Mouse (Mus musculus) cerebellum, postnatal 36 days (tissue): ENCODE measurements at regions not wholly inside any gene's neighbourhood (a gene's known extent, or its start where the extent isn't known, plus 50 kb on each side); places are given as distances from the start of the nearest gene placed in this dataset.

ENCODE experiments used
- DNase-seq, 2 experiments: peaks; one replicate each; pipeline ENCODE4 v3.0.0; 2021 to 2022; ENCODE audit warnings: mixed read lengths in 2 of 2

- no peak for DNase-seq
Measured at GRCm38 (mm10) chr1:147273324-147273723, 778.8 kb downstream of the Brinp3 start.

DNA sequence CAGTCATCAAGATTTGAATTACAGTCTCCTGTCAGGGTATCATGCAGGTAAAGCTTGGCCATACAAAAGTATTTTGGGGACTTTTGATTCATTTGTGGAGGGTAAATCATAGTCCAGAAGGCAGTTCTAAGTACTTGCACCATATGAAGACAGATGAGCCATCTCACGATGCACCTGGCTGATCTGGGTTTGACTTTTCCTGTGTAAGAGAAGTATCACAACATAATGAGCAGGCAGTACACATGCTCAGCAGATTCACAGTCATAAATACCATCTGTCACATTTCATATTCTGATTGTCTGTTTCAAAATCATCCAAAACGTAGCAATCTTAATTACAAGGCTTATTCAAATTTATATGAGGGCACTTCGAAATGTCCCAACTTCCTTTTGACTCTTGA, 796.6 kb downstream of the Brinp3 start:
- no peak for DNase-seq

DNA sequence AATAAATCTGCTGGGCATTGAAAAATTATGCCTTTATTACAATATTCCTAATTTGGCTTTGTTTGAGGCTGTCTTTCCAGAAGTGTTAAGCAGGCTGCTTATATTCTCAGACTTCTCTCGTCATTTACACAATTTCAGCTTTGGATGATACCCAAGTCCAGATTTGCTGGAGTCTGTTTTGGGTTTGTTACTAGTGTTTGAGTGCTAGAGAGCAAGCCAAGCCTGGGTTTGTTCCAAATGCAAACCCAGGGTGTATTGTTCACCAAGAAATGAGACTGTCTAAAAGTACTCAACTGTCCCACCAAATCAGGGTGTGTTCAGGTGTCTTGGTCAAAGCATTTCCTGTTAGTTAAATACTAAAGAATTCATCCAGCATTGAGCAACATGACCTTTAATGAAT, 814.7 kb downstream of the Brinp3 start:
- DNase-seq: peak; percentile 11 to 36

DNA sequence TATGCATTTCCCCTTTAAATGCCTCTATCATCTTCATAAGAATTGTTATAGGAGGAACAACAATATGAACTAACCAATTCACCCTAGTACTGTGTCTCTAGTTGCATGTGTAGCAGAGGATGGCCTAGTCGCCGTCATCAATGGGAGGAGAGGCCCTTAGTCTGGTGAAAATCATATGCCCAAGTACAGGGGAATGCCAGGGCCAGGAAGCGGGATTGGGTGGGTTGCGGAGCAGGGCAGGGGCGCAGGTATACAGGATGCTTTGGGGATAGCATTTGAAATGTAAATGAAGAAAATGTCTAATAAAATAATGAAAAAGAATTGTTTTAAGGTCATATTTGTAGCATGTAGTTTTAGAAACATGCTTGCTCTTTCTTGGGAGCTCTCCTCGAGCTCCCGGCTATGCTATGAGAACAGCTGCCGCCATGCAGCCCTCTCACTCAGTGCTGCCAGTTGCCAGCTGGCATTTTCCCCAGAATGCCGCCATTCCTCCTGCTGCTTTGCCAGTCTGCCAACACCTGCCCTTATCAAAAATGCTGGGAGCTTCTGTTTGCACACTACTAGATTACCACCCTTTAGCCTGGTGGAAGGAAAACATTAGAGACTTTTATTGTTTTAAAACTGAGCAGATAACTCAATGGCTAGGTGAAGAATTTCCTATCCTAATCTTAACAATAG, 848.9 kb downstream of the Brinp3 start:
- peak; percentile 83 to 87 for DNase-seq

GRCm38 (mm10) chr1:147344027-147344426, 849.5 kb downstream of the Brinp3 start:
- DNase-seq: no peak
